In the genomic region with DNA sequence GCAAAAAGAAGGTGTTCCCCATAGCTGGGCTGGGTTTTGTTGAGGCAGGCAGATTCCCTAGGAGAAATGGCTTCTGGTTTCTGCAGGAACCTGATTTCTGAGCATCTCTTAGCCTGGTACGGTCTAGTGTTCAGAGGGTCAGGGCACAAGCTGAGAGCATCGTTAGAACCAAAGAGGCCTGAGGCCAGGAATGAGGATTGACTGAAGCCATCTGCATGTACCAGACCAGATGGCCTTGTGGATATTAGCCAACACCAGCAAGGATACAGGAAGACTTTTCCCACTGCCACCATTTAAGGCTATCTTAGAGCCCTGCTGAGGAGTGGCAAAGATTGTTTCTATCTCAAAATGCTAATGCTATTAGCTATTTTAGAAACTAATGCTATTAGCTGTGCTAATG, we compare ENCODE assay signal across 15 mouse cellular contexts.
DNase-seq lines count a peak whose midpoint lies in the region; ATAC-seq lines count a peak whose summit lies in the region.
"Had no signal": no experiment of that assay in that cellular context is flagged by ENCODE, and none has a peak within 500 bp of the region (broad histone marks: within the 10 kb centered on the region; RNA-seq: fewer than 3 reads in every experiment).

No protein-coding gene starts in this region.

- H3K27me3 ChIP-seq in heart, embryonic 11.5 days (ENCODE audit: control insufficient read depth, insufficient read depth, low read length) = no peaks in the 10 kb centered on the region
- 0 out of 2 replicates have a peak, but pooled peaks cover 6% of the 10 kb centered on the region for H3K27me3 ChIP-seq in midbrain, embryonic 10.5 days (ENCODE audit: low read depth, poor library complexity, severe bottlenecking)
- H3K27me3 ChIP-seq in midbrain, embryonic 16.5 days (ENCODE audit: control insufficient read depth, insufficient read depth, low read depth, low read length) = no peaks in the 10 kb centered on the region
- H3K27me3 ChIP-seq in heart, embryonic 16.5 days (ENCODE audit: control insufficient read depth, insufficient read depth, low read length) = no peaks in the 10 kb centered on the region; the same call in 1 of the 2 replicates
- H3K27me3 ChIP-seq: embryonic facial prominence, embryonic 15.5 days; heart, embryonic 13.5 days had no signal

- H3K4me2 ChIP-seq in heart, embryonic 11.5 days = no peak overlapping the region
- H3K4me2 ChIP-seq in midbrain, embryonic 16.5 days (ENCODE audit: low read length) = no peak overlapping the region
- no peak overlapping the region for H3K4me2 ChIP-seq in heart, embryonic 16.5 days (ENCODE audit: low read depth, low read length)
- H3K4me2 ChIP-seq: embryonic facial prominence, embryonic 15.5 days; heart, embryonic 13.5 days; liver, embryonic 11.5 days had no signal

- no peaks in the 10 kb centered on the region for H3K36me3 ChIP-seq in heart, embryonic 11.5 days (ENCODE audit: control insufficient read depth, insufficient read depth, low read length)
- no peaks in the 10 kb centered on the region for H3K36me3 ChIP-seq in midbrain, embryonic 10.5 days
- no peaks in the 10 kb centered on the region for H3K36me3 ChIP-seq in midbrain, embryonic 16.5 days (ENCODE audit: control insufficient read depth, insufficient read depth, low read length)
- no peaks in the 10 kb centered on the region for H3K36me3 ChIP-seq in heart, embryonic 16.5 days (ENCODE audit: control insufficient read depth, insufficient read depth)
- H3K36me3 ChIP-seq: embryonic facial prominence, embryonic 15.5 days; G1E; heart, embryonic 13.5 days had no signal

- no peaks in the 10 kb centered on the region for H3K9me3 ChIP-seq in heart, embryonic 11.5 days (replicated peaks; ENCODE audit: control insufficient read depth, low read length)
- H3K9me3 ChIP-seq in midbrain, embryonic 10.5 days (replicated peaks) = no peaks in the 10 kb centered on the region
- no peaks in the 10 kb centered on the region for H3K9me3 ChIP-seq in midbrain, embryonic 16.5 days (replicated peaks; ENCODE audit: control insufficient read depth, low read length, poor library complexity, severe bottlenecking)
- H3K9me3 ChIP-seq in heart, embryonic 16.5 days (replicated peaks; ENCODE audit: control insufficient read depth, low read length) = no peaks in the 10 kb centered on the region
- H3K9me3 ChIP-seq: embryonic facial prominence, embryonic 15.5 days; heart, embryonic 13.5 days had no signal

- WGBS in heart, embryonic 11.5 days (ENCODE audit: insufficient replicate concordance) = 58% methylated on average over 2 of the region's 2 CpGs
- 80% methylated on average over 2 of the region's 2 CpGs for WGBS in midbrain, embryonic 10.5 days
- WGBS in midbrain, embryonic 16.5 days = 60% methylated on average over 2 of the region's 2 CpGs
- 43% methylated on average over 2 of the region's 2 CpGs for WGBS in heart, embryonic 16.5 days

- H3K4me1 ChIP-seq in heart, embryonic 11.5 days (ENCODE audit: control insufficient read depth, insufficient read depth, low read length) = no peaks in the 10 kb centered on the region
- H3K4me1 ChIP-seq in midbrain, embryonic 10.5 days = peaks cover 5% of the 10 kb centered on the region
- H3K4me1 ChIP-seq in midbrain, embryonic 16.5 days (ENCODE audit: control insufficient read depth, insufficient read depth, low read length) = no peaks in the 10 kb centered on the region
- H3K4me1 ChIP-seq in heart, embryonic 16.5 days (ENCODE audit: control insufficient read depth, insufficient read depth, low read length) = no peaks in the 10 kb centered on the region
- H3K4me1 ChIP-seq: embryonic facial prominence, embryonic 15.5 days had no signal

- no peak for ATAC-seq in heart, embryonic 11.5 days (replicated peaks; ENCODE audit: insufficient number of reproducible peaks, low FRiP score, low TSS enrichment)
- no peak for ATAC-seq in midbrain, embryonic 16.5 days
- ATAC-seq in heart, embryonic 16.5 days (replicated peaks; ENCODE audit: extremely low read depth, insufficient read depth, low FRiP score) = 0 out of 2 replicates have a peak, but pooled peaks have one; percentile 55
- ATAC-seq: activated CD4-positive, CD25-positive, alpha-beta regulatory T cell, adult 4 months had no signal

- H3K4me3 ChIP-seq in heart, embryonic 11.5 days (ENCODE audit: low read depth, low read length) = no peak overlapping the region
- H3K4me3 ChIP-seq in midbrain, embryonic 10.5 days = no peak overlapping the region
- no peak overlapping the region for H3K4me3 ChIP-seq in midbrain, embryonic 16.5 days (ENCODE audit: low read depth, low read length)
- H3K4me3 ChIP-seq in heart, embryonic 16.5 days (ENCODE audit: low read length) = no peak overlapping the region
- H3K4me3 ChIP-seq: embryonic facial prominence, embryonic 15.5 days; heart, embryonic 13.5 days had no signal

- no peak overlapping the region for H3K9ac ChIP-seq in heart, embryonic 11.5 days (ENCODE audit: low read depth, low read length)
- no peak overlapping the region for H3K9ac ChIP-seq in midbrain, embryonic 16.5 days (ENCODE audit: low read depth, low read length)
- no peak overlapping the region for H3K9ac ChIP-seq in heart, embryonic 16.5 days (ENCODE audit: low read length)
- H3K9ac ChIP-seq: embryonic facial prominence, embryonic 15.5 days; heart, embryonic 13.5 days had no signal

- peak; percentile 92 for DNase-seq in heart, adult 11 months
- no peak for DNase-seq in midbrain, embryonic 10.5 days (ENCODE audit: low spot score)
- no peak for DNase-seq in ovary, postnatal 36 days (ENCODE audit: low spot score)
- DNase-seq in gastrocnemius, adult 8-10 months (ENCODE audit: low spot score in 2 of 2) = no peak
- DNase-seq in thymus, postnatal 36 days = no peak
- DNase-seq: kidney, adult 18-20 months; retina, postnatal 1 day had no signal

- H3K27ac ChIP-seq in heart, embryonic 11.5 days (ENCODE audit: low read depth, low read length) = no peak overlapping the region
- H3K27ac ChIP-seq in midbrain, embryonic 10.5 days (replicated peaks) = 0 out of 2 replicates have a peak overlapping the region, but pooled peaks have one; percentile 1
- H3K27ac ChIP-seq in midbrain, embryonic 16.5 days (ENCODE audit: low read length) = no peak overlapping the region
- H3K27ac ChIP-seq in heart, embryonic 16.5 days (ENCODE audit: low read length) = no peak overlapping the region
- H3K27ac ChIP-seq: embryonic facial prominence, embryonic 15.5 days had no signal
